Mouse (Mus musculus) right cerebral cortex, adult 2 months (tissue): ENCODE measurements around the gene Slc12a8.

ENCODE experiments used
- DNase-seq, 2 experiments: peaks; one replicate each; pipeline ENCODE4 v3.0.0; 2021 to 2022; ENCODE audit warnings: low spot score in 2 of 2

The Slc12a8 gene

GRCm38 (mm10) chr16:33698277-33698790 is 181.2 kb downstream of the Slc12a8 start:
- DNase-seq, result no peak

DNA sequence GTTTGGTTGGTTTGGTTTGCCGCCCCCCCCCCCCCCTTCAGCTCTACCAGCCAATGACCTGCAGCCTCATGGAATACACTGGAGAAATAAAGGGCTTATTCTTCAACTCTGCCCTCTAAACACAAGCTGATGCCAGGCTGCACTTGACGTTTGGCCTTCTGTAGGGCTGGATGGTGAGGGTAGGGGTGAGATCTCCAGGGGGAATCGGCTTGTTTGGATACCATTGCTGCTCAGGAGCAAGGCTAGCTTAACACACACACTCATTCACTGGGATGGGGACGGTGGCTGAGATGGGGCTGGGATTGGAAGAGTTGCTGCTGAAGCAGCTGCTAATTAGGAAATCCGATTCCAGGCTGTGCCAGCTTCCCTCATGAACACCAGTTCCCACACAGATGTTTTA is 183.5 kb downstream of the Slc12a8 start:
- DNase-seq, result no peak

- DNase-seq, result no peak
These were observed 184.7 kb downstream of the Slc12a8 start for GRCm38 (mm10) chr16:33701872-33702271.

- DNase-seq, result no peak
These were observed 187.2 kb downstream of the Slc12a8 start for GRCm38 (mm10) chr16:33704289-33704688.

DNA sequence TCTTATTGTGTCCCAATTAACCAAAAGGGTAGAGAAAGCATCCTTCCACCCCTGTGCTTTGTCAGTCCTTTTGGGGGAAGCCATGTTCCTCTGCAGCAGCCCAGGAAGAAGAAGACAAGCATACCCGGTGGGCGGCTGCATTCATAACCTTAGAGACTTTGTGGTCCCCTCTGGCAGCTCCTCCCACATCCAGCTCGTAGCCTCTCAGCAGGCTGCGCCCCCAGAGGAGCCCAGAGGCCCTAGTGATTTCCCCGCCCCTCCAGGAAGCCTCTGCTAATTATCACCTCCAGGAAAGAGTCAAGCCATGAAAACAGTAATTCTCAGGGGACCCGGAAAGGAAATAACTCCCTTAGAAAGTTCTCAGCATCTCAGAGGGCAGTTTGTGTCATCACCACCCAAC is 188.1 kb downstream of the Slc12a8 start:
- no peak for DNase-seq

- DNase-seq, result no peak
These were observed 189.2 kb downstream of the Slc12a8 start for GRCm38 (mm10) chr16:33706111-33706890.

- DNase-seq, result no peak
These were observed 190.9 kb downstream of the Slc12a8 start for GRCm38 (mm10) chr16:33708031-33708430.

GRCm38 (mm10) chr16:33708585-33709397 is 191.7 kb downstream of the Slc12a8 start:
- DNase-seq, result no peak
